Mouse (Mus musculus): ENCODE measurements around the gene Bend5. TPM values are rescaled to one million over a fixed set of nuclear protein-coding genes. Genes with fewer than 3 reads are reported as not detected.

Gene Bend5
- total and polyA plus RNA-seq, 3 experiments = 15.6 to 21.8 (median 19.3) TPM

GRCm38 (mm10) chr4:111400676-111401075 lies 14.1 kb upstream of the Bend5 start:
- Histone ChIP-seq H3K9me3 (replicated peaks; ENCODE audit: low read length) (no peaks in the 10 kb centered on the region), H3K4me1 (ENCODE audit: control insufficient read depth in 1 of 2, insufficient read depth in 2 of 2) (peaks cover 15 to 46% of the 10 kb centered on the region in 2 experiments), H3K27me3 (replicated peaks) (peaks cover 12% of the 10 kb centered on the region), H3K36me3 (replicated peaks in 1 of 2; ENCODE audit: control insufficient read depth in 1 of 2, insufficient read depth in 1 of 2, low read length in 1 of 2) (no peaks in the 10 kb centered on the region), H3K4me2 (ENCODE audit: insufficient read depth, low read depth, poor library complexity, severe bottlenecking) (no peak overlapping the region), H3K27ac (ENCODE audit: insufficient read depth, low read depth) (no peak overlapping the region), H3K79me2 (replicated peaks; ENCODE audit: control insufficient read depth, extremely low read depth, insufficient read depth, poor library complexity, severe bottlenecking) (no peaks in the 10 kb centered on the region), H3K4me3 (replicated peaks in 1 of 3; ENCODE audit: low read depth in 2 of 3, low read length in 2 of 3, poor library complexity in 1 of 3) (no peak overlapping the region), H3K9ac (ENCODE audit: insufficient read depth, low read depth) (no peak overlapping the region)
- in situ Hi-C loops (cut with MboI; ENCODE audit: low pct_ligation_motif_present, low pct_unique_long_range_greater_than_20kb, low sequenced_read_pairs) (no loop called here), dilution Hi-C loops (cut with MboI; ENCODE audit: extremely low pct_ligation_motif_present, extremely low pct_unique_long_range_greater_than_20kb, low sequenced_read_pairs) (no loop called here)
- TF ChIP-seq SIN3A (IDR thresholded peaks at IDR 0.05; ENCODE audit: low read length) (0 out of 2 replicates have a peak, but pooled peaks have one; percentile 27), IRF4 (IDR thresholded peaks at IDR 0.05; ENCODE audit: low read depth, low read length) (no peak)
- no peak for DNase-seq (ENCODE audit: extremely low read depth)

- no peak overlapping the region for H3K9ac ChIP-seq (ENCODE audit: insufficient read depth, low read depth)
- H3K4me3 ChIP-seq (replicated peaks in 1 of 3; ENCODE audit: low read depth in 2 of 3, low read length in 2 of 3, poor library complexity in 1 of 3) = no peak overlapping the region
- in situ Hi-C loops (cut with MboI; ENCODE audit: low pct_ligation_motif_present, low pct_unique_long_range_greater_than_20kb, low sequenced_read_pairs) = no loop called here
- no peak for TF ChIP-seq CTCF (conservative IDR thresholded peaks at IDR 0.05 in 1 of 2, IDR thresholded peaks at IDR 0.05 in 1 of 2; ENCODE audit: low read depth in 2 of 2, low read length in 2 of 2)
- DNase-seq (ENCODE audit: extremely low read depth) = no peak
- dilution Hi-C loops (cut with MboI; ENCODE audit: extremely low pct_ligation_motif_present, extremely low pct_unique_long_range_greater_than_20kb, low sequenced_read_pairs) = no loop called here
- peaks cover 11% of the 10 kb centered on the region for H3K27me3 ChIP-seq (replicated peaks)
- H3K27ac ChIP-seq (ENCODE audit: insufficient read depth, low read depth) = no peak overlapping the region
- H3K36me3 ChIP-seq (replicated peaks in 1 of 2; ENCODE audit: control insufficient read depth in 1 of 2, insufficient read depth in 1 of 2, low read length in 1 of 2) = no peaks in the 10 kb centered on the region
- H3K4me2 ChIP-seq (ENCODE audit: insufficient read depth, low read depth, poor library complexity, severe bottlenecking) = no peak overlapping the region
- no peaks in the 10 kb centered on the region for H3K9me3 ChIP-seq (replicated peaks; ENCODE audit: low read length)
- no peaks in the 10 kb centered on the region for H3K79me2 ChIP-seq (replicated peaks; ENCODE audit: control insufficient read depth, extremely low read depth, insufficient read depth, poor library complexity, severe bottlenecking)
- H3K4me1 ChIP-seq (ENCODE audit: control insufficient read depth in 1 of 2, insufficient read depth in 2 of 2) = peaks cover 7 to 39% of the 10 kb centered on the region in 2 experiments
Observed at GRCm38 (mm10) chr4:111403243-111403642, 11.6 kb upstream of the Bend5 start.

GRCm38 (mm10) chr4:111410731-111411130 lies 4.1 kb upstream of the Bend5 start:
- H3K27ac ChIP-seq (ENCODE audit: insufficient read depth, low read depth) = no peak overlapping the region
- H3K9ac ChIP-seq (ENCODE audit: insufficient read depth, low read depth) = no peak overlapping the region
- dilution Hi-C loops (cut with MboI; ENCODE audit: extremely low pct_ligation_motif_present, extremely low pct_unique_long_range_greater_than_20kb, low sequenced_read_pairs) = no loop called here
- H3K27me3 ChIP-seq (replicated peaks) = peaks cover 32% of the 10 kb centered on the region
- TF ChIP-seq ZKSCAN1 (IDR thresholded peaks at IDR 0.05; ENCODE audit: borderline replicate concordance, low read depth, low read length) (no peak), USF1 (IDR thresholded peaks at IDR 0.05; ENCODE audit: low read depth, low read length) (no peak), ZMIZ1 (IDR thresholded peaks at IDR 0.05; ENCODE audit: low read depth, low read length) (no peak), UBTF (IDR thresholded peaks at IDR 0.05; ENCODE audit: low read depth, low read length) (no peak), IRF4 (IDR thresholded peaks at IDR 0.05; ENCODE audit: low read depth, low read length) (no peak), ELF1 (IDR thresholded peaks at IDR 0.05; ENCODE audit: low read depth, low read length) (no peak), GABPA (IDR thresholded peaks at IDR 0.05; ENCODE audit: insufficient replicate concordance, low read depth, low read length) (no peak)
- H3K4me2 ChIP-seq (ENCODE audit: insufficient read depth, low read depth, poor library complexity, severe bottlenecking) = no peak overlapping the region
- no peaks in the 10 kb centered on the region for H3K36me3 ChIP-seq (replicated peaks in 1 of 2; ENCODE audit: control insufficient read depth in 1 of 2, insufficient read depth in 1 of 2, low read length in 1 of 2)
- in situ Hi-C loops (cut with MboI; ENCODE audit: low pct_ligation_motif_present, low pct_unique_long_range_greater_than_20kb, low sequenced_read_pairs) = no loop called here
- H3K4me1 ChIP-seq (ENCODE audit: control insufficient read depth in 1 of 2, insufficient read depth in 2 of 2) = peaks cover 0 to 8% of the 10 kb centered on the region in 2 experiments; a peak in 2 of 4 replicates
- no peaks in the 10 kb centered on the region for H3K9me3 ChIP-seq (replicated peaks; ENCODE audit: low read length)
- peaks cover 8% of the 10 kb centered on the region for H3K79me2 ChIP-seq (replicated peaks; ENCODE audit: control insufficient read depth, extremely low read depth, insufficient read depth, poor library complexity, severe bottlenecking)
- H3K4me3 ChIP-seq (replicated peaks in 1 of 3; ENCODE audit: low read depth in 2 of 3, low read length in 2 of 3, poor library complexity in 1 of 3) = no peak overlapping the region
- no peak for DNase-seq (ENCODE audit: extremely low read depth)

Data from CH12.LX (cell line).